Mouse (Mus musculus) stomach, embryonic 16.5 days (tissue): Measurements from ENCODE around the gene Zfp52. TPM values are rescaled to one million over a fixed set of nuclear protein-coding genes. Genes with fewer than 3 reads are reported as not detected.

Source experiments
- ATAC-seq: fragments of 200-750 bp; cut with Nextera tagmentation; 2 replicates; pipeline ENCODE4 v1.8.0; 2017; ENCODE audit warnings: moderate number of reproducible peaks, moderate TSS enrichment; ENCODE audit not compliant: insufficient read depth, low FRiP score
- H3K27ac ChIP-seq: fragments of 300-500 bp; sonication (generic); 2 replicates; pipeline ENCODE4 v1.5.1; 2014; ENCODE audit warnings: low read length
- H3K27me3 ChIP-seq: fragments of 300-500 bp; sonication (generic); 2 replicates; pipeline ENCODE4 v1.6.1; 2014; ENCODE audit warnings: low read length, control low read depth, mixed read lengths; ENCODE audit not compliant: control insufficient read depth, insufficient read depth
- H3K36me3 ChIP-seq: fragments of 300-500 bp; sonication (generic); 2 replicates; pipeline ENCODE4 v1.6.1; 2014; ENCODE audit warnings: low read length; ENCODE audit not compliant: control insufficient read depth, insufficient read depth
- H3K4me1 ChIP-seq: fragments of 300-500 bp; sonication (generic); 2 replicates; pipeline ENCODE4 v1.6.1; 2014; ENCODE audit warnings: low read length, control low read depth, mixed read lengths; ENCODE audit not compliant: control insufficient read depth, insufficient read depth
- H3K4me2 ChIP-seq: fragments of 300-500 bp; sonication (generic); 2 replicates; pipeline ENCODE4 v1.6.1; 2014; ENCODE audit warnings: low read depth, low read length, mixed read lengths
- H3K4me3 ChIP-seq: fragments of 300-500 bp; sonication (generic); replicated peaks from 2 replicates; pipeline ENCODE4 v1.5.1; 2014; ENCODE audit warnings: mild to moderate bottlenecking, low read length
- H3K9ac ChIP-seq: fragments of 300-500 bp; sonication (generic); 2 replicates; pipeline ENCODE4 v1.6.1; 2014; ENCODE audit warnings: low read length
- H3K9me3 ChIP-seq: fragments of 300-500 bp; sonication (generic); replicated peaks from 2 replicates; pipeline ENCODE4 v1.6.1; 2016; ENCODE audit warnings: low read length, control low read depth; ENCODE audit not compliant: control insufficient read depth
- WGBS: fragments of 180-500 bp; shearing (Covaris S2); extraction: QIAGEN DNeasy Blood & Tissue Kit; methylation state at CpG from one replicate; pipeline ENCODE4 v1.1.7; 2014; 5-methylcytosine and 5-hydroxymethylcytosine counted together
- polyA plus RNA-seq: library from polyadenylated mRNA; unstranded; fragments of >200 nt; fragmentation: Nextera tagmentation; extraction: Ambion mirVana; gene quantifications from 2 replicates; pipeline ENCODE4 v1.2.1, GENCODE M21; 2015

The Zfp52 gene
- polyA plus RNA-seq, 1 experiment from 2014 or later, result 6.6 TPM

DNA sequence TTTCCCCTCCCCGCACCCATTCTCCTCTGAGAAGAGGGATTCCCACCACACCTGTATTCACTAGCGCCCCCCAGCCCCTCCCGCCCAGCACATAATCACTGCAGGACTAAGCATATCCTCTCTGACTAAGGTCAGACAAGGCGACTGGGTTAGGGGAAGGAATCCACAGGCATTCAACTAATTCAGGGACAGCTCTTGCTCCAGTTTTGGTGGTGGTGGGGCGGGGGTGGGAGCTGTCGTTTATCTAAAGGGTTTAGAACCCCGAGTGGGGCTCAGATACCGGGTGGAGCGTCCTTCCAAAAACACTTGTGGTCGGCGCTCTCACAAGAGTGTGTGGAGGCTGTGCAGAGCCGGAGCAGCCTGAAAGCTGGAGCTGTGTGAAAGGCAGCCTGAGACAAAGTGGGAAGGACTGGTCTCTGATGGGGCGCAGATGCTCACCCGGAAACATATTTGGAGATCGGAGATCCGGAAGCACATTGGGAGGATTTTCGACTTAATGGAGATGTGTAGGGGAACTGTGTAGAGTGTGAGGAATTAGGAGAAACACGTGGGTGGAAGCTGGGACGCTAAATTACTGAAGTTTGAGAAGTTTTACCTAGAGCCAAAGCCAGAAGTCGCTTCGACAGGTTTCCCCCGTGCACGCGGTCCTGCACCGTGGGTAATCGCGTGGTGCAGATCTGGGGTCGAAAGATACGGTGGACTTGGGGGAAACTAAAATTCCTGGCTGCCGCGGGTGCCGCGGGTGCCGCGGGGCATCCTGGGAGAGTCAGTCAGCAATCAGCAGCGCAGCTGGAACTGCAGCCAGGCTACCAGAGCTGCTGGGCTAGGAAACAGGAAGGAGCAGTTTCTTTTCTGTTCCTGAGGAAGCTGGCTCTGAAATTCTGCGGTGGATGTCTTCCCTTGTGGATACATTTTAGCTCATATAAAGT lies 18.9 kb upstream of the Zfp52 start:
- H3K4me3 ChIP-seq, result peak overlapping the region; percentile 60
- WGBS, result under 1% methylated on average over 37 of the region's 37 CpGs
- H3K4me2 ChIP-seq, result peak overlapping the region; percentile 90
- peaks cover 4% of the 10 kb centered on the region for H3K4me1 ChIP-seq
- H3K9ac ChIP-seq, result peak overlapping the region; percentile 77
- H3K36me3 ChIP-seq, result 0 out of 2 replicates have a peak, but pooled peaks cover 4% of the 10 kb centered on the region
- H3K9me3 ChIP-seq, result no peaks in the 10 kb centered on the region
- peak overlapping the region; percentile 97 for H3K27ac ChIP-seq
- peak; percentile 94 for ATAC-seq
- H3K27me3 ChIP-seq, result no peaks in the 10 kb centered on the region

DNA sequence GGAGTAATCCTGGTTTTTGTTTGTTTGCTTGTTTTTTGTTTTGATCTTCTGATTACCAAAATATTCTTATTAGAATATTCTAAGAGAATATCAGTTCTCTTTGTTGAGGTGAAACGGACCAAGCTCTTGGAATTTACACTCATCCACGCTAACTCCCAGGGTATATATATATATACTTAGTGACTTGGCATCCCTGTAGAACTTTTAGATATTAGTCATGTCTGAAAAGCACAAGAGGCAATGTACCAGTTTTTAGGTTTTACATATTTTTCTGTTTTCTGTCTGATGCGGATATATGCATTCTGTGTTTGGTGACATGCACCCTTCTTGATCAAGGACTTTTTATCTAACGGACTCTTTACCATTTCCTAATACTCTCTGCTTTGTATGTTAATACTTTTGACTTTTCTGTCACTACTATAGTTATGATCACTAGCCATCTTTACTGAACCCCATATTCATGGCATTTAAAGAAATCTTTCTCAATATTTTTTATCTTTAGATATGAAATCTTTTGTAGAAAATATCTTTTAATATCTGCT lies 18.1 kb upstream of the Zfp52 start:
- peak overlapping the region; percentile 97 for H3K27ac ChIP-seq
- WGBS, result 28% methylated on average over 4 of the region's 4 CpGs
- no peaks in the 10 kb centered on the region for H3K27me3 ChIP-seq
- ATAC-seq, result no peak
- peak overlapping the region; percentile 77 for H3K9ac ChIP-seq
- 0 out of 2 replicates have a peak, but pooled peaks cover under 1% of the 10 kb centered on the region for H3K36me3 ChIP-seq
- H3K9me3 ChIP-seq, result no peaks in the 10 kb centered on the region
- H3K4me1 ChIP-seq, result peaks cover 4% of the 10 kb centered on the region
- H3K4me2 ChIP-seq, result peak overlapping the region; percentile 90
- peak overlapping the region; percentile 60 for H3K4me3 ChIP-seq

DNA sequence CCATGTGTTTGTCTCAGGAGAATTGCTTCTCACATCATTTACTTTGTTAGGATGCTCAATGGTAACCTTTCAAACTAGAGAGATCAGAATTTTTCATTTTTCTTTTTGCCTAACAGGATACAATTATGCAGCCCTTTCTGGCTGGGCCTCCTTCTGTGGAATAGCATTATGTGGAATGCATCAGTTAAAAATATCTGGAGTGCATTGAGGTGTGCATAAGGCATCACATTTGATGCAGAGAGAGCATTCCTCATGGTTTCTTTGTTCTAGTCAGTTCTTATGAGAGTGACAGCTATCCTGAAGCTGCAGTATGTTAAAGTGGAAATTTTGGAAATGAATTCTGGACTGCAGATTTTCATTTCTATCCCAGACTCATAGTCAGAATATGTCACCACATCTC lies 9.1 kb upstream of the Zfp52 start:
- H3K4me1 ChIP-seq, result no peaks in the 10 kb centered on the region
- no peaks in the 10 kb centered on the region for H3K9me3 ChIP-seq
- no peaks in the 10 kb centered on the region for H3K27me3 ChIP-seq
- H3K36me3 ChIP-seq, result no peaks in the 10 kb centered on the region
- no peak for ATAC-seq
- no peak overlapping the region for H3K4me3 ChIP-seq
- H3K9ac ChIP-seq, result no peak overlapping the region
- H3K4me2 ChIP-seq, result no peak overlapping the region
- H3K27ac ChIP-seq, result no peak overlapping the region

DNA sequence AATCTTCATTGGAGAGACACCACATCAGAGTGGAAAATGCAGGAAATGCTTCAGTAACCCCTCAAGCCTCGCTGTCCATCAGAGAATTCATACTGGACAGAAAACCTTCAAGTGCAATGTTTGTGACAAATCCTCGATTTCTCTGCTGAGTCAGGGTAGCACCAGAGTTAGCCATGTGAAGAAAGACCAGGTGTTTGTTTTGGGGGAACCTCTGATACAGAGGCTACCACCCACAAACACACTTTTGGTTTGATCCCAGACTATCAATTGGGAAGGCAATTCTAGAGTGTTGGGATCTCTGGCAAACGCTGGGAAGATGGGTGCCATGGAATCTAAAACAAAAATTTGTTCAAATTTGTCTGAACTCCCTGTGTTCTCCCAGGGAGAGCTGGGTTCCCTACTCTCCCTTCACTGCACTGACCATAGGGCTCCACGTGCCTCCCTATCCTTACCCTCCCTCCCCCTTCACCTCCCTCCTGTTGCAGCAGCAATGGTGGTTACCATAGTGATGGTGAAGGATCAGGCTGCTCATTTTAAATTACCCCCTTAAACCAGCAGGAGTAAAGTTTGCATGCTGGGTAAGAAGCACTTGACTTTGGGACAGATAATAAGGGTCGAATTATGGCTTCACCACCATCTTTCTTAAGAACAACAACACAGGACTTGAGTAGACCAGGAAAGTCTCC lies 4.6 kb upstream of the Zfp52 start:
- Histone ChIP-seq H3K27me3 (no peaks in the 10 kb centered on the region), H3K9me3 (no peaks in the 10 kb centered on the region), H3K9ac (no peak overlapping the region), H3K4me3 (no peak overlapping the region), H3K4me1 (peaks cover 13% of the 10 kb centered on the region), H3K27ac (no peak overlapping the region), H3K36me3 (no peaks in the 10 kb centered on the region), H3K4me2 (no peak overlapping the region)
- WGBS, result 76% methylated on average over 5 of the region's 5 CpGs
- ATAC-seq, result no peak

DNA sequence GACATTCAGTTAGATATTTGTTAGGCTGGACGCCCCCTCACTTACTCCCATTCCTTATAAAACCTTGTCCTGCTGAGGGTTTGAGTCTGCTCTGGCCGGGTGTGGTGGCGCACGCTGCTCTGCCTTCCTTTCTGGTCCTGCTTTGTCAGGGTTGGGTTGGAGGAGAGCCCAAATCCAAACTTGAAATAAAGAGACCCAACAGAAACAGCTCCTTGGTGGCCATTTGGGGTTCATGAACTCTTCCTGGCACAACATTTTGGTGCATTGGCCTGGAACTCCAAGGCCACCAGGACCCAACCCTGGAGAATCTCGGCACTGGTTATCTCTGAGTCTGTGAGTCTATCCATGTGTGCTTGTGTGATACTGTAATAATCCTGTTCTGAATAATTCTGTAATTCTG lies 3.7 kb upstream of the Zfp52 start:
- 51% methylated on average over 5 of the region's 5 CpGs for WGBS

DNA sequence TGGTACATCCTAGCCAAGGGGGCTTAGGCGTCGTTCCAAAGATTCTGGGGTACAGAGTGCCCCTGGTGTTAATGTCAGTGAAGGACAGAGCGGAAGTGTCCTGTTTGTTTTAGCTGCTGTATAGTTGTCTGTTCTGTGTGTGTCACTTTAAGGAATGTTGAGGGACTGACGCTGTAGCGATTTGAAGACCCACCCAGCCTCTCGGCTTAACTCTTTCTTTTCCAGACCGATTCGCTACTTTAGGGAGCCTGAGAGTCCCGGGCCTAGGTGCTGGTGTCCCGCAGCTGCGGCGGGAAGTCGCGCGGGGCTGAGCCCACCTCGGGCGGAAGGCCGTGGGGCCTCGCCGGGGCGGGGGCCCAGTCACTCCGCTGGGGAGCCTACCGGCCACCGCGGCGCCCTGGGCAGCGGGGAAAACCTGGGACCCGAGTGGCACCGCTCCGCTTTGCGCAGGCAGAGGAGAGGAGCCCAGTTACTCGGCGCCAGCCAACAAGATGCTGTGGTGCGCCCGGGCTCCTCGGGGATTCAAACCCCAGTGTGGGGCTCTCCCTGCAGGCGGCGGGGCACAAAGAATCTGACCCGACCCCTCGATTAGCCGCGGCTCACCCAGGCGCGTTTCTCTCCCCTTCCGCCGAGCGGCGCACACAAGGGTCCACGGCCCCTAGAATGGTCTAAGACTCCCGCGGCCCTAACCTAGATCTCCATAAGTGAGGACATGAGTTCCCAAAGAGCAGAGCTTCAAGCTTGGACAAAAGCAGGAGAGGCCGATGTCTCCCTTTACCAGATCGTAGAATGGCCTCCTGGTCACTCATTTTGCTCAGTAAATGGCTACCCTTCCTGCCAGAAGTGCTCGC lies 3.0 kb upstream of the Zfp52 start:
- Histone ChIP-seq H3K4me2 (peak overlapping the region; percentile 85), H3K9ac (peak overlapping the region; percentile 95), H3K4me3 (peak overlapping the region; percentile 71), H3K27ac (peak overlapping the region; percentile 94), H3K27me3 (no peaks in the 10 kb centered on the region), H3K4me1 (peaks cover 13% of the 10 kb centered on the region), H3K36me3 (no peaks in the 10 kb centered on the region), H3K9me3 (no peaks in the 10 kb centered on the region)
- ATAC-seq, result peak; percentile 83
- WGBS, result under 1% methylated on average over 54 of the region's 54 CpGs

More for the DNA sequence above, 3.7 kb upstream of the Zfp52 start:
- Histone ChIP-seq H3K9ac (peak overlapping the region; percentile 95), H3K4me1 (peaks cover 13% of the 10 kb centered on the region), H3K36me3 (no peaks in the 10 kb centered on the region), H3K27ac (peak overlapping the region; percentile 94), H3K4me2 (peak overlapping the region; percentile 85), H3K9me3 (no peaks in the 10 kb centered on the region), H3K27me3 (no peaks in the 10 kb centered on the region), H3K4me3 (peak overlapping the region; percentile 71)
- no peak for ATAC-seq

DNA sequence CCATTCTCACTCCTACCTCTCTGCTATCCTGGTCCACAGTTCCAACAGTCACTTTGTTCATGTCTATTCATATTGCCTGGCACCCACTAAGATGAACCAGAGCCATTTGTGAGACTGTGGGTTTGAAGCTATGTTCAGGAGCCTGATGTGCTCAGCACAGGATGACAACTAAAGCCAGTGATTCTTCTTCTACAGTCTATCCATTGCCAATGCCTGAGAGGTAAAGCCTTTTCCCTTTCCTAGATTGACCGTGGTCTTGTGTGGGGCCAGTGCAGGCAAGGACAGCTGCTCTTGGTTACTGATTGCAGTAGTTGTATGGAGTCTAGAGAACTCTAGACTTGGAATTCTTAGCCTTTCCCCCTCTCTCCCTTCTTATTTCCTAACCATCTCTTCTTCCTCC lies 1.4 kb upstream of the Zfp52 start:
- peaks cover 13% of the 10 kb centered on the region for H3K4me1 ChIP-seq
- H3K4me2 ChIP-seq, result no peak overlapping the region
- H3K9ac ChIP-seq, result no peak overlapping the region; the same call in 1 of the 2 replicates
- H3K27me3 ChIP-seq, result no peaks in the 10 kb centered on the region
- H3K4me3 ChIP-seq, result no peak overlapping the region
- H3K9me3 ChIP-seq, result no peaks in the 10 kb centered on the region
- H3K27ac ChIP-seq, result 0 out of 2 replicates have a peak overlapping the region, but pooled peaks have one; percentile 13
- H3K36me3 ChIP-seq, result no peaks in the 10 kb centered on the region
- 87% methylated on average over 1 of the region's 1 CpGs for WGBS
- no peak for ATAC-seq

DNA sequence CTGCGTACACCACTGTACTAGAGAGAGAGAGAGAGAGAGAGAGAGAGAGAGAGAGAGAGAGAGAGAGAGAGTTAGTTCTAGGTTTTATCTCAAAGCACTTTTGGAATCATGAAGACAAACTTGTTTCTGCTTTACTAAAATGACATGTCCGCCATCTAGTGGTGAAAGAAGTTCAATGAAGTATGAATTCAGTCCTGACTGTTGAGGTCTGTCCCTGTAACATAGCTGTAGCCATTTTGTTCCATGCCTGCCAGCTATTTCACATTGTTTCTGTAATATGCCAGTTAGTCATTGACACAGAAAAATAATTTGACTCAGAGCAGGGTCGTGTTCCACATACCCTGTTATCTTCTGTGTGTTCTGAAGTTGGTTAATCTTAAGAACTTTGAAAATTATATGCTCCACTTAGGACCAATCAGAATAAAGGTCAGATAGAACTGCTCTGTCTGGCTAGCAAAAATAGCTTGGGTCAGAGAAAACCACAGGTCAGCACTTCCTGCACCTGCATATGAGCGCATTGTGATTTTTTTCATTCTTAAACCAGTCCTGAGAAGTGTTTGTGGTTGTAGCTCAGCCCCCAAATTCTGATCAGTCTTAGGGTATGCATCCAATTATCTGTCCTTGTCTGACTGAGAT lies 761 bp upstream of the Zfp52 start:
- no peaks in the 10 kb centered on the region for H3K9me3 ChIP-seq
- no peak overlapping the region; the same call in 1 of the 2 replicates for H3K9ac ChIP-seq
- H3K27me3 ChIP-seq, result no peaks in the 10 kb centered on the region
- H3K4me3 ChIP-seq, result no peak overlapping the region
- peaks cover 13% of the 10 kb centered on the region for H3K4me1 ChIP-seq
- H3K27ac ChIP-seq, result peak overlapping the region; percentile 71; the same call in 1 of the 2 replicates
- WGBS, result 14% methylated on average over 4 of the region's 4 CpGs
- peak; percentile 20; the same call in 1 of the 2 replicates for ATAC-seq
- no peaks in the 10 kb centered on the region for H3K36me3 ChIP-seq
- H3K4me2 ChIP-seq, result peak overlapping the region; percentile 88
